Mouse (Mus musculus) liver, embryonic 14.5 days (tissue): ENCODE measurements around the gene Arhgap10. TPM values are rescaled to one million over a fixed set of nuclear protein-coding genes. Genes with fewer than 3 reads are reported as not detected.

Experiments
- ATAC-seq: fragments of 200-750 bp; cut with Nextera tagmentation; 2 replicates; pipeline ENCODE4 v1.8.0; 2017; ENCODE audit warnings: moderate number of reproducible peaks, mild to moderate bottlenecking, moderate library complexity; ENCODE audit not compliant: insufficient read depth
- DNase-seq, 3 experiments: peaks; one replicate each; pipeline ENCODE4 v3.0.0-alpha.2; 2012 to 2013; ENCODE audit warnings: low read depth in 3 of 3, low spot score in 3 of 3
- H3K27ac ChIP-seq: fragments of 300-500 bp; sonication (generic); 2 replicates; pipeline ENCODE4 v1.5.1; 2014; ENCODE audit warnings: moderate library complexity, mild to moderate bottlenecking, control low read depth, inconsistent platforms
- H3K27me3 ChIP-seq: fragments of 300-500 bp; sonication (generic); 2 replicates; pipeline ENCODE4 v1.6.1; 2014; ENCODE audit warnings: mild to moderate bottlenecking, low read length, moderate library complexity; ENCODE audit not compliant: control insufficient read depth, insufficient read depth
- H3K36me3 ChIP-seq: fragments of 300-500 bp; sonication (generic); replicated peaks from 2 replicates; pipeline ENCODE4 v1.6.1; 2014; ENCODE audit warnings: low read depth; ENCODE audit not compliant: control insufficient read depth, insufficient read depth
- H3K4me1 ChIP-seq, 2 experiments: fragments of 200-500 bp in 1 of 2; fragments of 300-500 bp in 1 of 2; sonication (generic) in 1 of 2; replicated peaks; 2 replicates each; pipeline ENCODE4 v1.6.1; 2012 to 2014; ENCODE audit warnings: antibody characterized with exemption in 1 of 2, inconsistent platforms in 1 of 2, low read length in 1 of 2; ENCODE audit not compliant: control insufficient read depth in 2 of 2, insufficient read depth in 2 of 2
- H3K4me2 ChIP-seq: fragments of 300-500 bp; sonication (generic); 2 replicates; pipeline ENCODE4 v1.6.1; 2014; ENCODE audit warnings: low read depth, mild to moderate bottlenecking, control low read depth, moderate library complexity
- H3K4me3 ChIP-seq, 2 experiments: fragments of 200-500 bp in 1 of 2; fragments of 300-500 bp in 1 of 2; sonication (generic) in 1 of 2; 2 replicates each; pipeline ENCODE4 v1.5.1; 2012 to 2014; ENCODE audit warnings: low read depth in 2 of 2, low read length in 2 of 2, mild to moderate bottlenecking in 2 of 2, control low read depth in 1 of 2, inconsistent platforms in 1 of 2, moderate library complexity in 1 of 2; ENCODE audit not compliant: insufficient read depth in 1 of 2
- H3K9ac ChIP-seq: fragments of 300-500 bp; sonication (generic); replicated peaks from 2 replicates; pipeline ENCODE4 v1.6.1; 2014; ENCODE audit warnings: mild to moderate bottlenecking, control low read depth, moderate library complexity
- H3K9me3 ChIP-seq: fragments of 300-500 bp; sonication (generic); 2 replicates; pipeline ENCODE4 v1.6.1; 2016; ENCODE audit warnings: low read length, mixed read lengths; ENCODE audit not compliant: control insufficient read depth
- CTCF ChIP-seq: IDR thresholded peaks from 2 replicates; pipeline ENCODE4 v1.5.1; 2016; ENCODE audit warnings: antibody characterized with exemption, low read depth, control low read depth
- EP300 ChIP-seq: IDR thresholded peaks from 2 replicates; pipeline ENCODE4 v1.6.1; 2016; ENCODE audit warnings: antibody characterized with exemption, low read depth
- WGBS: fragments of 180-500 bp; shearing (Covaris S2); extraction: QIAGEN DNeasy Blood & Tissue Kit; methylation state at CpG from one replicate; pipeline ENCODE4 v1.1.7; 2014; ENCODE audit not compliant: insufficient replicate concordance; 5-methylcytosine and 5-hydroxymethylcytosine counted together
- polyA plus RNA-seq, 2 experiments: library from polyadenylated mRNA; depleted of rRNA in 1 of 2; stranded (reverse) in 1 of 2; unstranded in 1 of 2; fragments of >200 nt; fragmentation: Nextera tagmentation in 1 of 2; extraction: Ambion mirVana in 1 of 2; gene quantifications; 2 replicates each; pipeline versions ENCODE4 v1.2.1 to v1.2.3; 2012 to 2014

Arhgap10 gene
- polyA plus RNA-seq, 2 experiments = 4.6 TPM

DNA sequence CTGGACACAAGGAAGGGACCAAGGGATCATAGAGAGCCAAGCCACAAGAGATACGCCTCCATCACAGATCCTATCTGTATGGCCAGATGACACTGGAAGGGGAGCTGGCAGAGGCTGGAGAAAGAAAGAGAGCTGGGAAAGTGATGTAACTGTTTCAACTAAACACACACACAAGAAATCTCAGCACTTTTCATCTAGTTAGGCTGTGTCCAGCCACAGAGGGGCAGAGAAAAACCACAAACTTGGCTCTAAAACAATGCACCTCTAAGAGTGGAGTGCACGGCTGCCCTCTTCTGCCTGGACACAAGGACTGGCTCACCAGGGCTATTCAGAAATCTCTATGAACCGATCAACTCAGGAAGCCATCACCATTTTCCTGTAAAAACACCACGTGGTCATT, 175.6 kb downstream of the Arhgap10 start:
- H3K27ac ChIP-seq = no peak overlapping the region
- H3K9me3 ChIP-seq = no peaks in the 10 kb centered on the region
- TF ChIP-seq CTCF (no peak), EP300 (no peak)
- ATAC-seq = no peak
- H3K4me3 ChIP-seq = no peak overlapping the region
- no peak for DNase-seq
- H3K9ac ChIP-seq = no peak overlapping the region
- no peaks in the 10 kb centered on the region for H3K4me1 ChIP-seq
- no peaks in the 10 kb centered on the region for H3K27me3 ChIP-seq
- H3K36me3 ChIP-seq = no peaks in the 10 kb centered on the region
- no peak overlapping the region for H3K4me2 ChIP-seq
- 62% methylated on average over 4 of the region's 4 CpGs for WGBS

GRCm38 (mm10) chr8:77341329-77341728, 176.4 kb downstream of the Arhgap10 start:
- Histone ChIP-seq H3K36me3 (no peaks in the 10 kb centered on the region), H3K27me3 (no peaks in the 10 kb centered on the region), H3K9ac (no peak overlapping the region), H3K4me2 (no peak overlapping the region), H3K4me1 (no peaks in the 10 kb centered on the region), H3K27ac (no peak overlapping the region), H3K4me3 (no peak overlapping the region), H3K9me3 (no peaks in the 10 kb centered on the region)
- DNase-seq = no peak
- WGBS = 78% methylated on average over 9 of the region's 9 CpGs
- TF ChIP-seq EP300 = no peak
- no peak for TF ChIP-seq CTCF
- no peak for ATAC-seq

GRCm38 (mm10) chr8:77340046-77340747, 177.6 kb downstream of the Arhgap10 start:
- H3K4me2 ChIP-seq = no peak overlapping the region
- H3K27me3 ChIP-seq = no peaks in the 10 kb centered on the region
- WGBS = 60% methylated on average over 6 of the region's 6 CpGs
- ATAC-seq (no peak), DNase-seq (no peak)
- no peaks in the 10 kb centered on the region for H3K36me3 ChIP-seq
- H3K9ac ChIP-seq = no peak overlapping the region
- no peak overlapping the region for H3K4me3 ChIP-seq
- H3K9me3 ChIP-seq = no peaks in the 10 kb centered on the region
- H3K27ac ChIP-seq = no peak overlapping the region
- no peak for TF ChIP-seq EP300
- no peak for TF ChIP-seq CTCF
- H3K4me1 ChIP-seq = no peaks in the 10 kb centered on the region

GRCm38 (mm10) chr8:77337272-77337671, 180.5 kb downstream of the Arhgap10 start:
- H3K27me3 ChIP-seq = no peaks in the 10 kb centered on the region
- no peaks in the 10 kb centered on the region for H3K9me3 ChIP-seq
- no peak overlapping the region for H3K27ac ChIP-seq
- no peaks in the 10 kb centered on the region for H3K4me1 ChIP-seq
- H3K36me3 ChIP-seq = no peaks in the 10 kb centered on the region
- H3K4me2 ChIP-seq = no peak overlapping the region
- ATAC-seq (no peak), DNase-seq (no peak)
- no peak overlapping the region for H3K9ac ChIP-seq
- no peak for TF ChIP-seq CTCF
- WGBS = 77% methylated on average over 12 of the region's 12 CpGs
- H3K4me3 ChIP-seq = no peak overlapping the region

DNA sequence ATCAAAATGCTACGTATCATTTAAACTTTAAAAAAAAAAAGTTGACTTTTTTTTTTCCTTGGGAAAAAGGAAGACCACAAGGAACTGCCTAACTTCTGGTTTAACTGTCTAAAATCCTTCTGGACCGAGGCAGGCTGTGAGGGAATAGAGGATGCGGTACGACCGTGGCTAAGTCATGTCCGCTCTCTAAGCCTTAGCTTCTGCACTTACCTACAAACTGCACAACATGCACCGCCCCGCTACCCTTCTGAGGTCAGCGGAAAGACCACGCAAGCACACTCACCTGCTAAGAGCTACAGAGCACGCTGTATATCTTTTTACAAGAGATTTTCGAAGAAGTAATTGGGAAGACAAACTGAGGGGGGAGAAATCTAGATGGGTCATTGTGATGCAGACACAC, 186.6 kb downstream of the Arhgap10 start:
- H3K9me3 ChIP-seq = no peaks in the 10 kb centered on the region
- no peaks in the 10 kb centered on the region for H3K36me3 ChIP-seq
- no peaks in the 10 kb centered on the region for H3K27me3 ChIP-seq
- DNase-seq = no peak
- no peak overlapping the region for H3K9ac ChIP-seq
- no peak for ATAC-seq
- TF ChIP-seq CTCF (no peak), EP300 (no peak)
- H3K4me2 ChIP-seq = no peak overlapping the region
- 0 out of 4 replicates have a peak, but pooled peaks cover 0 to 2% of the 10 kb centered on the region in 2 experiments for H3K4me1 ChIP-seq
- H3K27ac ChIP-seq = no peak overlapping the region
- H3K4me3 ChIP-seq = no peak overlapping the region
- 85% methylated on average over 12 of the region's 12 CpGs for WGBS
